8 mouse cellular contexts compared by ENCODE assay signal in the genomic region with DNA sequence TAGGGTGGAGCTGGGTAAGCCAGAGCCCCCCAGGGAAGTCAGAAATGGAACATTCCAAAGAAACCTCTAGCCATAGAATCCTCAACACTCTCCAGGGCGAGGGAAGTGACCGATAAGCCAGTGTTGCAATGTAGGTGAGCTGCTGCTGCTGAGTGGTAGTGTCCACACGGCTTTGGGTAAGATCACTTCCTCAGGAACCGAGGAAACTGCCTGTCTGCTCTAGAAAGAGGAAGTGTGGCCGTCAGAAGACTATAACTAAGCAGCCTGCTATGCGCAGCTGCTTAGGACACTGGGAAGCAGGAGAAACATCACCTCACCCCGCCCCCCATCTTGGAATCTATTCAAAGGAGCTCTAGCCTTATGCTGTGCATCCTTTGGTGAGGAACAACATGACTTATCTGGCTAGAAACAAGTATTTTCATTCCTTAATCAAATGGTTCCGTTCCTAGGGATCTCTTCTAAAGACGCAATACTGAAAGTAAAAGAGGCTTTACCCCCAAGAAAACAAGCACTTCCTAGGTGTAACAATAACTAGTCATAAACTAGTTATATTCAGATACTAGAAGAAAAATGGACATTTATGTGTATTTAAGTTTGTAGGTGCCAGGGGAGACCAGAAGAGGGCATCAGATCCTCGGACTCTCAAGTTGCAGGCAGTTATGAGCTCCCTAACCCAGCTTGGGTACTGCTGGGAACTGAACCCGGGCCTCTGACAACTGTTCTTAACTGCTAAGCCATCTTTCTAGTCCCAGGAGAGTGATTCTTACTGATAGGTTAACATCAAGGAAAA. TPM values are rescaled to one million over a fixed set of nuclear protein-coding genes. Genes with fewer than 3 reads are reported as not detected.
A peak's percentile ranks its signal among the peaks of the same experiment; 100 is the strongest.
DNase-seq lines count a peak whose midpoint lies in the region; ATAC-seq and TF ChIP-seq lines count a peak whose summit lies in the region.

No protein-coding gene starts in this region.

- peaks cover 78% of the 10 kb centered on the region for H3K4me1 ChIP-seq in bone marrow macrophage, adult 2 months (ENCODE audit: control insufficient read depth, insufficient read depth, low read length)
- peaks cover 28% of the 10 kb centered on the region for H3K4me1 ChIP-seq in liver, embryonic 12.5 days
- no peaks in the 10 kb centered on the region for H3K4me1 ChIP-seq in hindbrain, embryonic 12.5 days
- no peaks in the 10 kb centered on the region; the same call in 1 of the 2 replicates for H3K4me1 ChIP-seq in hindbrain, embryonic 13.5 days (replicated peaks)

- 44% methylated on average over 11 of the region's 11 CpGs for whole genome bisulfite sequencing in liver, embryonic 12.5 days (ENCODE audit: insufficient replicate concordance)
- 87% methylated on average over 11 of the region's 11 CpGs for WGBS in hindbrain, embryonic 12.5 days
- WGBS in hindbrain, embryonic 13.5 days, result 88% methylated on average over 11 of the region's 11 CpGs

- peak; percentile 65 for DNase-seq in kidney, postnatal 10 days
- DNase-seq in kidney, adult 11 months, result no peak
- no peak for DNase-seq in gastrocnemius, adult 2 months

- TF ChIP-seq POLR2A in bone marrow macrophage, adult 2 months (IDR thresholded peaks at IDR 0.05; ENCODE audit: borderline replicate concordance, low read depth, low read length), result no peak

- intact Hi-C loops in gastrocnemius, adult 2 months (cut with DNase I), result no loop called here

- no peaks in the 10 kb centered on the region for H3K27me3 ChIP-seq in liver, embryonic 12.5 days (replicated peaks)
- no peaks in the 10 kb centered on the region for H3K27me3 ChIP-seq in hindbrain, embryonic 12.5 days
- H3K27me3 ChIP-seq in hindbrain, embryonic 13.5 days, result no peaks in the 10 kb centered on the region

- ATAC-seq in liver, embryonic 12.5 days, result 0 out of 2 replicates have a peak, but pooled peaks have one; percentile 21
- peak; percentile 97 for ATAC-seq in monocyte, adult 5-6 weeks (replicated peaks; ENCODE audit: insufficient number of reproducible peaks, low FRiP score, low TSS enrichment, poor library complexity, severe bottlenecking)
- ATAC-seq in hindbrain, embryonic 12.5 days (ENCODE audit: low FRiP score), result no peak
- no peak for ATAC-seq in hindbrain, embryonic 13.5 days (ENCODE audit: low FRiP score)

- H3K9ac ChIP-seq in liver, embryonic 12.5 days, result no peak overlapping the region
- H3K9ac ChIP-seq in hindbrain, embryonic 12.5 days, result no peak overlapping the region
- H3K9ac ChIP-seq in hindbrain, embryonic 13.5 days, result no peak overlapping the region

- no peak overlapping the region for H3K4me3 ChIP-seq in bone marrow macrophage, adult 2 months (ENCODE audit: insufficient read depth, low read length)
- H3K4me3 ChIP-seq in liver, embryonic 12.5 days, result no peak overlapping the region
- no peak overlapping the region for H3K4me3 ChIP-seq in hindbrain, embryonic 12.5 days
- no peak overlapping the region for H3K4me3 ChIP-seq in gastrocnemius, adult 2 months
- no peak overlapping the region for H3K4me3 ChIP-seq in hindbrain, embryonic 13.5 days

- H3K27ac ChIP-seq in bone marrow macrophage, adult 2 months (ENCODE audit: insufficient read depth, low read depth, low read length), result peak overlapping the region; percentile 88
- H3K27ac ChIP-seq in liver, embryonic 12.5 days, result no peak overlapping the region
- H3K27ac ChIP-seq in hindbrain, embryonic 12.5 days, result no peak overlapping the region
- no peak overlapping the region for H3K27ac ChIP-seq in gastrocnemius, adult 2 months
- H3K27ac ChIP-seq in hindbrain, embryonic 13.5 days, result no peak overlapping the region

- TF ChIP-seq CTCF in bone marrow macrophage, adult 2 months (IDR thresholded peaks at IDR 0.05; ENCODE audit: low read depth, low read length), result no peak
- no peak for TF ChIP-seq CTCF in gastrocnemius, adult 2 months (IDR thresholded peaks at IDR 0.05)

- H3K36me3 ChIP-seq in liver, embryonic 12.5 days, result peaks cover 16% of the 10 kb centered on the region
- H3K36me3 ChIP-seq in hindbrain, embryonic 12.5 days, result peaks cover 23% of the 10 kb centered on the region
- H3K36me3 ChIP-seq in hindbrain, embryonic 13.5 days, result peaks cover 48% of the 10 kb centered on the region

- no peaks in the 10 kb centered on the region for H3K9me3 ChIP-seq in liver, embryonic 12.5 days (replicated peaks)
- no peaks in the 10 kb centered on the region for H3K9me3 ChIP-seq in hindbrain, embryonic 12.5 days (replicated peaks)
- no peaks in the 10 kb centered on the region for H3K9me3 ChIP-seq in hindbrain, embryonic 13.5 days

- 0 out of 2 replicates have a peak overlapping the region, but pooled peaks have one; percentile 13 for H3K4me2 ChIP-seq in liver, embryonic 12.5 days
- no peak overlapping the region for H3K4me2 ChIP-seq in hindbrain, embryonic 12.5 days (replicated peaks)
- H3K4me2 ChIP-seq in hindbrain, embryonic 13.5 days, result no peak overlapping the region

RNA-seq across cellular contexts. Expression of a gene that starts 50.3 kb away (rescaled TPM):
- polyA plus RNA-seq in bone marrow macrophage, adult 2 months (2012; ENCODE audit: insufficient read depth, insufficient read length, missing spikeins), result 47.7 and 53.5 TPM in 2 replicates
- 3.0 and 5.1 TPM in 2 replicates for polyA plus RNA-seq in liver, embryonic 12.5 days (2016; fragmentation: Nextera tagmentation; extraction: Ambion mirVana)
- total RNA-seq in monocyte, adult 5-6 weeks (2017), result 15.0 to 28.8 TPM (median 17.0 TPM) in 3 replicates
- polyA plus RNA-seq in hindbrain, embryonic 12.5 days (2016; fragmentation: Nextera tagmentation; extraction: Ambion mirVana), result 17.1 and 19.8 TPM in 2 replicates
- total RNA-seq in gastrocnemius, adult 2 months (2021), result 10 to 100 TPM in 1 of 2 experiments, 1 to 10 TPM in 1; 7.7 to 10.8 TPM
- 25.5 and 25.9 TPM in 2 replicates for polyA plus RNA-seq in hindbrain, embryonic 13.5 days (2015; fragmentation: Nextera tagmentation; extraction: Ambion mirVana)

Comparison
In these comparisons a context has a peak if more than half of its experiments do, and no peak if none do; other contexts are left out.
1. ATAC-seq: peak in liver, embryonic 12.5 days (single experiment) and monocyte, adult 5-6 weeks (single experiment); none in hindbrain, embryonic 12.5 days (single experiment) and hindbrain, embryonic 13.5 days (single experiment).